29 mouse cellular contexts compared by ENCODE assay signal in genomic region chr4:148009641-148010040, GRCm38 (mm10). TPM values are rescaled to one million over a fixed set of nuclear protein-coding genes. Genes with fewer than 3 reads are reported as not detected.
A peak's percentile ranks its signal among the peaks of the same experiment; 100 is the strongest.
DNase-seq lines count a peak whose midpoint lies in the region; ATAC-seq and TF ChIP-seq lines count a peak whose summit lies in the region.
"Had no signal": no experiment of that assay in that cellular context is flagged by ENCODE, and none has a peak within 500 bp of the region (broad histone marks: within the 10 kb centered on the region; RNA-seq: fewer than 3 reads in every experiment).

No protein-coding gene starts in this region.

- no peak overlapping the region for H3K9ac ChIP-seq in kidney, embryonic 14.5 days (ENCODE audit: low read depth, low read length)
- no peak overlapping the region for H3K9ac ChIP-seq in midbrain, embryonic 13.5 days (replicated peaks)
- H3K9ac ChIP-seq in midbrain, embryonic 16.5 days (ENCODE audit: low read depth, low read length) = no peak overlapping the region
- H3K9ac ChIP-seq: embryonic facial prominence, embryonic 12.5 days; embryonic facial prominence, embryonic 15.5 days; forebrain, postnatal 0 days; heart, embryonic 12.5 days; heart, embryonic 15.5 days had no signal

- no peak overlapping the region for H3K4me2 ChIP-seq in kidney, embryonic 14.5 days (replicated peaks; ENCODE audit: low read depth, low read length)
- no peak overlapping the region for H3K4me2 ChIP-seq in midbrain, embryonic 13.5 days (replicated peaks)
- H3K4me2 ChIP-seq in midbrain, embryonic 16.5 days (ENCODE audit: low read length) = no peak overlapping the region
- H3K4me2 ChIP-seq: embryonic facial prominence, embryonic 12.5 days; embryonic facial prominence, embryonic 15.5 days; heart, embryonic 12.5 days; heart, embryonic 15.5 days had no signal

- no peaks in the 10 kb centered on the region for H3K4me1 ChIP-seq in kidney, adult 2 months (ENCODE audit: control insufficient read depth, insufficient read depth, low read length)
- no peaks in the 10 kb centered on the region for H3K4me1 ChIP-seq in kidney, embryonic 14.5 days (ENCODE audit: control insufficient read depth, insufficient read depth, low read length)
- no peaks in the 10 kb centered on the region for H3K4me1 ChIP-seq in midbrain, embryonic 13.5 days (replicated peaks)
- H3K4me1 ChIP-seq in midbrain, embryonic 16.5 days (ENCODE audit: control insufficient read depth, insufficient read depth, low read length) = no peaks in the 10 kb centered on the region
- H3K4me1 ChIP-seq: embryonic facial prominence, embryonic 12.5 days; embryonic facial prominence, embryonic 15.5 days; heart, embryonic 12.5 days; heart, embryonic 15.5 days had no signal

- 79% methylated on average over 2 of the region's 2 CpGs for WGBS in kidney, adult 2 months
- WGBS in kidney, embryonic 14.5 days = 74% methylated on average over 2 of the region's 2 CpGs
- 95% methylated on average over 2 of the region's 2 CpGs for WGBS in midbrain, embryonic 13.5 days
- WGBS in midbrain, embryonic 16.5 days = 94% methylated on average over 2 of the region's 2 CpGs

- H3K27ac ChIP-seq in kidney, adult 2 months (ENCODE audit: insufficient read depth, low read depth, low read length) = no peak overlapping the region; the same call in 1 of the 2 replicates
- no peak overlapping the region for H3K27ac ChIP-seq in kidney, embryonic 14.5 days (ENCODE audit: low read depth, low read length)
- no peak overlapping the region for H3K27ac ChIP-seq in midbrain, embryonic 13.5 days
- no peak overlapping the region for H3K27ac ChIP-seq in midbrain, embryonic 16.5 days (ENCODE audit: low read length)
- H3K27ac ChIP-seq: embryonic facial prominence, embryonic 12.5 days; embryonic facial prominence, embryonic 15.5 days; heart, embryonic 15.5 days; hindbrain, embryonic 10.5 days had no signal

- no peak for TF ChIP-seq POLR2A in kidney, adult 2 months (IDR thresholded peaks at IDR 0.05; ENCODE audit: low read depth, low read length)

- H3K9me3 ChIP-seq in kidney, embryonic 14.5 days (ENCODE audit: control insufficient read depth, low read length) = no peaks in the 10 kb centered on the region
- no peaks in the 10 kb centered on the region for H3K9me3 ChIP-seq in midbrain, embryonic 13.5 days
- no peaks in the 10 kb centered on the region for H3K9me3 ChIP-seq in midbrain, embryonic 16.5 days (replicated peaks; ENCODE audit: control insufficient read depth, low read length, poor library complexity, severe bottlenecking)
- H3K9me3 ChIP-seq: embryonic facial prominence, embryonic 12.5 days; embryonic facial prominence, embryonic 15.5 days; heart, embryonic 12.5 days; heart, embryonic 15.5 days; hindbrain, embryonic 10.5 days had no signal

- peak; percentile 64 for DNase-seq in kidney, adult 2 months
- peak; percentile 39 to 49 for DNase-seq in lung, adult 18-20 months
- no peak for DNase-seq in lung, postnatal 14 days
- peak; percentile 58 to 63 for DNase-seq in kidney, postnatal 36 days
- DNase-seq: adrenal gland, adult 2 months; adrenal gland, postnatal 14 days; cerebellum, adult 11 months; cerebellum, adult 2 months; cerebellum, adult 9-11 months; cerebellum, postnatal 25 days; forebrain, postnatal 0 days; gastrocnemius, postnatal 25 days; heart, adult 18-20 months; heart, postnatal 10 days; heart, postnatal 36 days had no signal

- ATAC-seq in kidney, embryonic 14.5 days (ENCODE audit: low FRiP score, low TSS enrichment) = no peak
- ATAC-seq in midbrain, embryonic 13.5 days = 0 out of 2 replicates have a peak, but pooled peaks have one; percentile 24
- no peak for ATAC-seq in midbrain, embryonic 16.5 days
- ATAC-seq in inflammation-experienced regulatory T-cells, adult 6 months = no peak
- ATAC-seq: CD4-positive, CD25-positive, alpha-beta regulatory T cell, adult 4 months; forebrain, embryonic 14.5 days; forebrain, postnatal 0 days had no signal

- H3K36me3 ChIP-seq in kidney, adult 2 months (ENCODE audit: control insufficient read depth, insufficient read depth, low read length) = peaks cover 4% of the 10 kb centered on the region; the same call in 1 of the 2 replicates
- peaks cover 96% of the 10 kb centered on the region for H3K36me3 ChIP-seq in kidney, embryonic 14.5 days (ENCODE audit: control insufficient read depth, insufficient read depth, low read length)
- H3K36me3 ChIP-seq in midbrain, embryonic 13.5 days = peaks cover 100% of the 10 kb centered on the region
- peaks cover 63% of the 10 kb centered on the region for H3K36me3 ChIP-seq in midbrain, embryonic 16.5 days (ENCODE audit: control insufficient read depth, insufficient read depth, low read length)

- no peak overlapping the region for H3K4me3 ChIP-seq in kidney, adult 2 months (ENCODE audit: insufficient read depth, low read depth, low read length)
- H3K4me3 ChIP-seq in kidney, embryonic 14.5 days (ENCODE audit: low read length) = no peak overlapping the region
- no peak overlapping the region for H3K4me3 ChIP-seq in midbrain, embryonic 13.5 days (replicated peaks)
- no peak overlapping the region for H3K4me3 ChIP-seq in midbrain, embryonic 16.5 days (ENCODE audit: low read depth, low read length)
- H3K4me3 ChIP-seq: embryonic facial prominence, embryonic 12.5 days; embryonic facial prominence, embryonic 15.5 days; heart, embryonic 12.5 days; heart, embryonic 15.5 days; hindbrain, embryonic 10.5 days had no signal

- TF ChIP-seq CTCF in kidney, adult 2 months (conservative IDR thresholded peaks at IDR 0.05; ENCODE audit: insufficient read depth, insufficient read length, low read depth, low read length) = no peak

- no peaks in the 10 kb centered on the region for H3K27me3 ChIP-seq in kidney, adult 2 months (replicated peaks; ENCODE audit: control insufficient read depth, insufficient read depth, low read length)
- H3K27me3 ChIP-seq in kidney, embryonic 14.5 days (ENCODE audit: control insufficient read depth, insufficient read depth, low read length) = no peaks in the 10 kb centered on the region
- H3K27me3 ChIP-seq in midbrain, embryonic 13.5 days = no peaks in the 10 kb centered on the region
- H3K27me3 ChIP-seq in midbrain, embryonic 16.5 days (ENCODE audit: control insufficient read depth, insufficient read depth, low read depth, low read length) = no peaks in the 10 kb centered on the region
- H3K27me3 ChIP-seq: embryonic facial prominence, embryonic 12.5 days; embryonic facial prominence, embryonic 15.5 days; heart, embryonic 12.5 days; heart, embryonic 15.5 days had no signal

RNA-seq across cellular contexts. Expression of gene Nppa, which starts 9.1 kb away (rescaled TPM):
- polyA plus RNA-seq in kidney, adult 2 months (2012; rRNA removed) = 0.30 and 0.58 TPM in 2 replicates
- polyA plus RNA-seq in kidney, embryonic 14.5 days (2014; fragmentation: Nextera tagmentation; extraction: Ambion mirVana) = 0.45 TPM in 1 of 2 replicates, not detected in the other
- polyA plus RNA-seq in midbrain, embryonic 13.5 days (2015; fragmentation: Nextera tagmentation; extraction: Ambion mirVana) = 2.5 and 3.4 TPM in 2 replicates
- 2.4 and 3.3 TPM in 2 replicates for polyA plus RNA-seq in midbrain, embryonic 16.5 days (2015; fragmentation: Nextera tagmentation; extraction: Ambion mirVana)
- not detected for polyA plus RNA-seq in inflammation-experienced regulatory T-cells, adult 6 months (2017; shearing (Covaris generic))
- polyA plus RNA-seq: adrenal gland, adult 2 months; C2C12; CD4-positive, CD25-positive, alpha-beta regulatory T cell, adult 4 months; cerebellum, adult 2 months; gonadal fat pad, adult 2 months had no signal

RNA-seq across cellular contexts. Expression of gene Nppb, which starts 24.1 kb away (rescaled TPM):
- polyA plus RNA-seq in kidney, adult 2 months (2012; rRNA removed) = not detected in 2 replicates
- not detected in 2 replicates for polyA plus RNA-seq in kidney, embryonic 14.5 days (2014; fragmentation: Nextera tagmentation; extraction: Ambion mirVana)
- 0.36 TPM in 1 of 2 replicates, not detected in the other for polyA plus RNA-seq in midbrain, embryonic 13.5 days (2015; fragmentation: Nextera tagmentation; extraction: Ambion mirVana)
- not detected in 2 replicates for polyA plus RNA-seq in midbrain, embryonic 16.5 days (2015; fragmentation: Nextera tagmentation; extraction: Ambion mirVana)
- not detected for polyA plus RNA-seq in inflammation-experienced regulatory T-cells, adult 6 months (2017; shearing (Covaris generic))
- polyA plus RNA-seq: adrenal gland, adult 2 months; CD4-positive, CD25-positive, alpha-beta regulatory T cell, adult 4 months; embryonic facial prominence, embryonic 12.5 days; forebrain, embryonic 11.5 days; forebrain, embryonic 14.5 days; gonadal fat pad, adult 2 months; hindbrain, embryonic 10.5 days had no signal

RNA-seq across cellular contexts. Expression of gene Clcn6, which starts 29.0 kb away (rescaled TPM):
- 28.8 and 32.3 TPM in 2 replicates for polyA plus RNA-seq in kidney, adult 2 months (2012; rRNA removed)
- polyA plus RNA-seq in kidney, embryonic 14.5 days (2014; fragmentation: Nextera tagmentation; extraction: Ambion mirVana) = 4.0 and 6.0 TPM in 2 replicates
- polyA plus RNA-seq in midbrain, embryonic 13.5 days (2015; fragmentation: Nextera tagmentation; extraction: Ambion mirVana) = 33.9 and 35.3 TPM in 2 replicates
- polyA plus RNA-seq in midbrain, embryonic 16.5 days (2015; fragmentation: Nextera tagmentation; extraction: Ambion mirVana) = 36.5 and 36.9 TPM in 2 replicates
- polyA plus RNA-seq in inflammation-experienced regulatory T-cells, adult 6 months (2017; shearing (Covaris generic)) = 1 to 10 TPM; 3.8 to 7.0 (median 6.3) TPM

RNA-seq across cellular contexts. Expression of gene Mthfr, which starts 29.2 kb away (rescaled TPM):
- polyA plus RNA-seq in kidney, adult 2 months (2012; rRNA removed) = 36.3 and 48.4 TPM in 2 replicates
- polyA plus RNA-seq in kidney, embryonic 14.5 days (2014; fragmentation: Nextera tagmentation; extraction: Ambion mirVana) = 11.8 and 19.7 TPM in 2 replicates
- polyA plus RNA-seq in midbrain, embryonic 13.5 days (2015; fragmentation: Nextera tagmentation; extraction: Ambion mirVana) = 26.6 and 28.4 TPM in 2 replicates
- 21.5 and 22.2 TPM in 2 replicates for polyA plus RNA-seq in midbrain, embryonic 16.5 days (2015; fragmentation: Nextera tagmentation; extraction: Ambion mirVana)
- 10 to 100 TPM in 1 of 3 experiments, 1 to 10 TPM in 2; 9.2 to 12.0 (median 9.5) TPM for polyA plus RNA-seq in inflammation-experienced regulatory T-cells, adult 6 months (2017; shearing (Covaris generic))
